Mouse (Mus musculus) midbrain, embryonic 14.5 days (tissue): Measurements from ENCODE around the gene Add1. TPM values are rescaled to one million over a fixed set of nuclear protein-coding genes. Genes with fewer than 3 reads are reported as not detected.
"Not testable (repeated sequence)": the region's sequence is repeated elsewhere in the genome, so short reads cannot be mapped to it uniquely, and the experiment has no call there.

ENCODE experiments used
- ATAC-seq: fragments of 200-750 bp; cut with Nextera tagmentation; 2 replicates; pipeline ENCODE4 v1.8.0; 2017; ENCODE audit warnings: moderate number of reproducible peaks, moderate library complexity; ENCODE audit not compliant: low FRiP score, low TSS enrichment
- DNase-seq: peaks from one replicate; pipeline ENCODE4 v3.0.0-alpha.2; 2015
- H3K27ac ChIP-seq: fragments of 300-500 bp; sonication (generic); replicated peaks from 2 replicates; pipeline ENCODE4 v1.5.1; 2014; ENCODE audit warnings: mild to moderate bottlenecking, low read depth, low read length, moderate library complexity
- H3K27me3 ChIP-seq: fragments of 300-500 bp; sonication (generic); 2 replicates; pipeline ENCODE4 v1.6.1; 2014; ENCODE audit warnings: low read length, control low read depth, mixed read lengths; ENCODE audit not compliant: control insufficient read depth, insufficient read depth
- H3K36me3 ChIP-seq: fragments of 300-500 bp; sonication (generic); 2 replicates; pipeline ENCODE4 v1.6.1; 2014; ENCODE audit warnings: low read length, control low read depth; ENCODE audit not compliant: control insufficient read depth, insufficient read depth
- H3K4me1 ChIP-seq: fragments of 300-500 bp; sonication (generic); 2 replicates; pipeline ENCODE4 v1.6.1; 2014; ENCODE audit warnings: mild to moderate bottlenecking, antibody characterized with exemption, low read length, control low read depth; ENCODE audit not compliant: control insufficient read depth, insufficient read depth
- H3K4me2 ChIP-seq: fragments of 300-500 bp; sonication (generic); 2 replicates; pipeline ENCODE4 v1.6.1; 2014; ENCODE audit warnings: mild to moderate bottlenecking, low read length, moderate library complexity
- H3K4me3 ChIP-seq: fragments of 300-500 bp; sonication (generic); replicated peaks from 2 replicates; pipeline ENCODE4 v1.5.1; 2014; ENCODE audit warnings: low read depth, low read length
- H3K9ac ChIP-seq: fragments of 300-500 bp; sonication (generic); replicated peaks from 2 replicates; pipeline ENCODE4 v1.6.1; 2014; ENCODE audit warnings: mild to moderate bottlenecking, low read length, moderate library complexity
- H3K9me3 ChIP-seq: fragments of 300-500 bp; sonication (generic); 2 replicates; pipeline ENCODE4 v1.6.1; 2016; ENCODE audit warnings: low read length, control low read depth, mixed read lengths; ENCODE audit not compliant: control insufficient read depth
- WGBS: fragments of 180-500 bp; shearing (Covaris S2); extraction: QIAGEN DNeasy Blood & Tissue Kit; methylation state at CpG from one replicate; pipeline ENCODE4 v1.1.7; 2014; 5-methylcytosine and 5-hydroxymethylcytosine counted together
- polyA plus RNA-seq: library from polyadenylated mRNA; unstranded; fragments of >200 nt; fragmentation: Nextera tagmentation; extraction: Ambion mirVana; gene quantifications from 2 replicates; pipeline ENCODE4 v1.2.1, GENCODE M21; 2014

Add1 gene
- polyA plus RNA-seq, 1 experiment from 2014 or later = 221 TPM

- Histone ChIP-seq H3K4me1 (no peaks in the 10 kb centered on the region), H3K4me2 (no peak overlapping the region), H3K27ac (peak overlapping the region; percentile 52), H3K9ac (no peak overlapping the region), H3K9me3 (no peaks in the 10 kb centered on the region), H3K4me3 (no peak overlapping the region), H3K27me3 (no peaks in the 10 kb centered on the region), H3K36me3 (peaks cover 33% of the 10 kb centered on the region)
- DNase-seq (peak; percentile 29), ATAC-seq (no peak)
- 84% methylated on average over 7 of the region's 7 CpGs for WGBS
Measured at GRCm38 (mm10) chr5:34565545-34566283, 7.8 kb upstream of the Add1 start.

- Histone ChIP-seq H3K9ac (no peak overlapping the region), H3K4me3 (no peak overlapping the region), H3K27ac (no peak overlapping the region), H3K9me3 (no peaks in the 10 kb centered on the region), H3K27me3 (no peaks in the 10 kb centered on the region), H3K4me2 (no peak overlapping the region), H3K36me3 (no peaks in the 10 kb centered on the region), H3K4me1 (peaks cover 16% of the 10 kb centered on the region)
- DNase-seq = no peak
- ATAC-seq = no peak
- WGBS = 90% methylated on average over 3 of the region's 3 CpGs
Measured at GRCm38 (mm10) chr5:34571551-34571950, 1.9 kb upstream of the Add1 start.

DNA sequence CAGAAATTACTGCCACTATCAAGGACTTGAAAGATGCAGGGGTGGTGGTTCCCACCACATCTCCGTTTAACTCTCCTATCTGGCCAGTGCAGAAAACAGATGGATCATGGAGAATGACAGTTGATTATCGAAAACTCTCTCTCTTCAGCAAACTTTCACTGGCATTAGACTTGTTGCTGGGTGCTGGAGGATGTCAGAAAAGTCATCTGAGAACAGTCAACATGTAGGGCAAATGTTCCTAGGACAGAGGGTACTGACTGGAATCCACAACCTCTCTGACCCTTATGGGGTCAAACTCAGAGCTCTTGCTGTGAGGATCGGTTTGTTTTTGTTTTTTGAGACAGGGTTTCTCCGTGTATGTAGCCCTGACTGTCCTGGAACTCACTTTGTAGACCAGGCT, 896 bp upstream of the Add1 start:
- WGBS = 51% methylated on average over 4 of the region's 4 CpGs
- Histone ChIP-seq H3K4me3 (peak overlapping the region; percentile 96), H3K27ac (peak overlapping the region; percentile 96), H3K9ac (peak overlapping the region; percentile 98), H3K4me2 (peak overlapping the region; percentile 63), H3K4me1 (peaks cover 16% of the 10 kb centered on the region)
- not testable (repeated sequence) for H3K9me3 ChIP-seq, ATAC-seq, H3K27me3 ChIP-seq, H3K36me3 ChIP-seq, DNase-seq

DNA sequence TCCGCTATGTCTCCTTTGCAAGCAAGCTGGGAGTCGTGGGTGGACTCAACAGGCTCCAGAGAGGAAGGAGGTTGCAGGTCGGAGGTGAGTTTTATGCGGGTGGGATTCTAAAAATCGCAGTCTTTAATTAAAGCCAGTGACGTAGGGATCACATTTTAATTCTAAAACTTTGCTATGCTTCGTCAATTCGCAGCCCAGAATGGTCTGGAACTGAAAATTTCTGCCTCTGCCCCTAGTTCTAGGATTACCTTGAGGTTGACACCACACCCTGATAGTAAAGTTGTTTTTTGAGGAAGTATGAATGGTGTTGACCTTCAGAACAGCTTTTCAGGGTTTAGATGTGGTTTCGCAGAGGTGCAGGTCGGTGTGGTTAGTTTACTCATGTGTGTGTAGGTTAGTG, 1.3 kb downstream of the Add1 start:
- H3K27ac ChIP-seq = no peak overlapping the region
- H3K4me2 ChIP-seq = peak overlapping the region; percentile 62
- H3K9ac ChIP-seq = peak overlapping the region; percentile 98
- H3K27me3 ChIP-seq = no peaks in the 10 kb centered on the region
- H3K4me1 ChIP-seq = peaks cover 16% of the 10 kb centered on the region
- 47% methylated on average over 10 of the region's 10 CpGs for WGBS
- H3K4me3 ChIP-seq = peak overlapping the region; percentile 96
- DNase-seq (no peak), ATAC-seq (no peak)
- H3K9me3 ChIP-seq = no peaks in the 10 kb centered on the region
- H3K36me3 ChIP-seq = no peaks in the 10 kb centered on the region

- Histone ChIP-seq H3K4me1 (peaks cover 16% of the 10 kb centered on the region), H3K9me3 (no peaks in the 10 kb centered on the region), H3K36me3 (no peaks in the 10 kb centered on the region), H3K9ac (no peak overlapping the region), H3K27me3 (no peaks in the 10 kb centered on the region), H3K4me2 (peak overlapping the region; percentile 8; the same call in 1 of the 2 replicates), H3K4me3 (no peak overlapping the region), H3K27ac (no peak overlapping the region)
- 95% methylated on average over 1 of the region's 1 CpGs for WGBS
- ATAC-seq (no peak), DNase-seq (no peak)
Measured at GRCm38 (mm10) chr5:34576286-34576685, 2.8 kb downstream of the Add1 start.

DNA sequence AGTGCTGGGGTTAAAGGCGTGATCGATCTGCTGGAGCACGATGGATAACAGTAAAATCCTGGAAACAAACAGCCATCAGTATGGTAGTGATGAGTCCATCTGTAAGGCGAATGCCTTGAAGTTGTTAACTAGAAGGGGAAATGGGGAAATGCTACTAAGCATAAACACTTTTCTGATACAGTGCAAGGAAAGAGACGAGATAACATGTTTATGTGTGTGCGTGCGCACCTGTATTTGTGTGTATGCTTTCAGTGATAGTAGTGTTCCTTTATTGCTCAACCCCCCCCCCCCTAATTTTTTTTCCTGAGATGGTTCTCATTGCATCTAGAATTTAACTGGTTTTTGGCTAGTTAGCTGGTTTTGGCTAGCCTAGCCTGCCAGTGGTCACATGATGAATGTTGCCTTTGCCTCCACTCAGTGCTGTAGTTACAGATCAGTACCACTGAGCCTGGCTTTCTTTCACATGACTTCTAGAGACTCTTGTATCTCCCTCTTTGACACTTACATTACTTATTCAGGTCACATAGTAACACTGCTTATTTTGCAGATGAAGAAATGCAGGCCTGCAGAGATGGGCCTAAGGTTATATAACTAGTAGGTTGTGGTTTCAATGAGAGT, 4.7 kb downstream of the Add1 start:
- Histone ChIP-seq H3K27me3 (no peaks in the 10 kb centered on the region), H3K4me1 (peaks cover 17% of the 10 kb centered on the region), H3K9ac (no peak overlapping the region), H3K36me3 (no peaks in the 10 kb centered on the region), H3K27ac (no peak overlapping the region), H3K4me3 (no peak overlapping the region), H3K9me3 (no peaks in the 10 kb centered on the region), H3K4me2 (no peak overlapping the region)
- DNase-seq = no peak
- no peak for ATAC-seq
- WGBS = 97% methylated on average over 7 of the region's 7 CpGs

DNA sequence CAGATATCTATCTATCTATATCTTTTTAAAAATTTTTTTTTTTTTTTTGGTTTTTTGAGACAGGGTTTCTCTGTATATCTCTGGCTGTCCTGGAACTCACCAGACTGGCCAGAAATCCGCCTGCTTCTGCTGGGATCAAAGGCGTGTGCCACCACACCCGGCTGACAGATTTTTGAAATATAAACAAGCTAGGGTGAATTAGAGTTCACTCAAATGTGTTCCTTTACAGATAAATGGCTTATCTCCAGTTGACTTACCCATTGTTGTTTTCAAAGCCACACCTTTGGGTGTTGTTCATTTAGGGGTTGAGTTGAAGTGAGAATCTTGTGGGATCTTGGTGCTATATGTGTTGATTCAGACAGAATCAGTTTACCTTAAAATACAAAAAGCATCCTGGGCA, 5.9 kb downstream of the Add1 start:
- DNase-seq = no peak
- Histone ChIP-seq H3K27ac (no peak overlapping the region), H3K9me3 (no peaks in the 10 kb centered on the region), H3K27me3 (no peaks in the 10 kb centered on the region), H3K4me2 (no peak overlapping the region), H3K4me3 (no peak overlapping the region), H3K9ac (no peak overlapping the region), H3K36me3 (0 out of 2 replicates have a peak, but pooled peaks cover 3% of the 10 kb centered on the region), H3K4me1 (peaks cover 17% of the 10 kb centered on the region)
- no peak for ATAC-seq
- 93% methylated on average over 3 of the region's 3 CpGs for WGBS

DNA sequence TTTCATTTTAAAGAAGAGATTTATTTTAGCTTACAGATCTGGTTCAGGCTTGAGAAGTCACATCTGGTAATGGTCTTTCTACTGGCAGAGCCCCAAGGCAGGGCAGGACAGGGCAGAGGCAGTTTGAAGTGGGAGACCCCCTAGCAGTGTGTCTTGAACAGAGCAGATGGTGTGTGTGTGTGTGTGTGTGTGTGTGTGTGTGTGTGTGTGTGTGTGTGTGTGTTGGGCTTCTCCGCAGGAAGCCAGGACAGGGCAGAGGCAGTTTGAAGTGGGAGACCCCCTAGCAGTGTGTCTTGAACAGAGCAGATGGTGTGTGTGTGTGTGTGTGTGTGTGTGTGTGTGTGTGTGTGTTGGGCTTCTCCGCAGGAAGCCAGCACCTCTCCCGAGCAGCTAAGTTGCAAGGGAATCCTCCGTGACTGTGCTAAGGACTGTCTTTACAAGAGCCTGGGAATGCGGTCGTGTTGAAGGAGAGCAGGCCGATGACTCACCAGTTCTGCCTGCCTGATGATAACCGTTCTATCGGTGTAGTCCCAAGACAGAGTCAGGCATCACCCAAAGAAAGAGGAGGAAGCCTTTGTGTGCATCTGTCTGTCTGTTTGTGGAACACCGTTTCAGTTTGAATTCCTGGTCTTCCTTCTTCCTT, 8.3 kb downstream of the Add1 start:
- H3K4me1 ChIP-seq, H3K4me3 ChIP-seq, H3K9ac ChIP-seq, H3K9me3 ChIP-seq, H3K36me3 ChIP-seq, DNase-seq, H3K27me3 ChIP-seq, H3K4me2 ChIP-seq: not testable (repeated sequence)
- ATAC-seq = peak; percentile 64; the same call in 1 of the 2 replicates
- WGBS = 55% methylated on average over 10 of the region's 10 CpGs
- 0 out of 2 replicates have a peak overlapping the region, but pooled peaks have one; percentile 49 for H3K27ac ChIP-seq
